Mouse (Mus musculus) thymus, postnatal 36 days (tissue): Measurements from ENCODE around the gene Dcaf5.
A peak's percentile ranks its signal among the peaks of the same experiment; 100 is the strongest.

Source experiments
- DNase-seq, 2 experiments: peaks; one replicate each; pipeline ENCODE4 v3.0.0; 2022; ENCODE audit warnings: mixed read lengths in 2 of 2

Dcaf5 gene

GRCm38 (mm10) chr12:80436336-80436976 is at the start of gene Dcaf5:
Dcaf5 (minus strand) TSS chr12:80436601.
- peak; percentile 84 to 87 for DNase-seq

DNA sequence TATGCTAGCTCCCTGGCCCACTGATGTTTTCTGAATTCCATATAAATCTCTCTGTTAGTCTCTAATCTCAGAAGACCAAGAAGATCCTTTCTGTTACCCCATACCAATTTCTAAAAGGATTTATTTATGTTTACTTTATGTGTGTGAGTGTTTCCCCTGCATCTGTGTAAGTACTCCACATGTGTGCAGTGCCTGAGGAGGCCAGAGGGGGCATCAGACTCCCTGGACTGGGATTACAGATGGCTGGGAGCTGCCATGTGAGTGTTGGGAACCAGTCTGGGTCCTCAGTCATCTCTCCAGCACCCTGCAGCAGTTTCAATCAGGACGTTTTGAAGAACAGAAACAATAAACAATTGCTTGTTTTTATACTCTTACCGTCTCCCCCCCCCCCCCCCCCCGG is 47.0 kb upstream of the Dcaf5 start:
- DNase-seq, result no peak

DNA sequence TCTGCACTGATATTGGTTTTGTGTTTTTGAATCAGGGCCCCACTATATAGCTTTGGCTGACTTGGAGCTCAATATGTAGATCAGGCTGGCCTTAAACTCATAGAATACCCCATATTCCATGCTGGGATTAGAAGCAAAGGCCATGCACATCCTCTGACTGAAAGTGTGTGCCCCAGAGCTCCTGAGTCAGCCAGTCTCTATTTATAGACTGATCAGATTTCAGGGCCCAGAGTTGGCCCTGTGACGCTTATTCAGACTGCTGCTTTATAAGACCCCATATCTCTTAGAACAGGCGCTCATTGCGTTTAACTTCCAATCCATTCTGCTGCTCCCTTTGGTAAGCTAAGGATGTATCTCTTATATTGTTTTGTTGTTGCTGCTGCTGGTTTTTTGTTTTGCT is 43.6 kb upstream of the Dcaf5 start:
- no peak for DNase-seq

GRCm38 (mm10) chr12:80473731-80474130 is 37.3 kb upstream of the Dcaf5 start:
- no peak for DNase-seq

GRCm38 (mm10) chr12:80471926-80472325 is 35.5 kb upstream of the Dcaf5 start:
- DNase-seq, result no peak

DNA sequence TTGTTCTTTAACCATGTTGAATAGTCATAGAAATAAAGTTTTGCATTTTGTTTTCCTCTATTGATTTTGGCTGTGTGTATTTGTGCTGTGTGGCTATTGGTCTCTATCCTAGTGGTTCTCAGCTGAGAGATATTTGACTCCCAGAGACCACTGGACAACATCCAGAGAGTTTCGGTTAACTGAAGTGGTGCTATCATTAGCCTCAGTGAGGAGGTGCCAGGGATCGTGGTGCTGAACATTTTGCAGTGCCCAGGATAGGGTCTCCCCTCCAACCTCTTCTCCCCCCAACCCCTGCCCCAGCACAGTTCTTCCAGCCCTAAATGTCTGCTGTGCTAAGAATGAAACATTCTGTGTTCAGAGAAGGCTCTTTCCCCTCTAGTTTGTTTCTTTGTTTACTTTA is 33.8 kb upstream of the Dcaf5 start:
- DNase-seq, result no peak

- DNase-seq, result no peak
Measured at GRCm38 (mm10) chr12:80463666-80464269, 27.4 kb upstream of the Dcaf5 start.

DNA sequence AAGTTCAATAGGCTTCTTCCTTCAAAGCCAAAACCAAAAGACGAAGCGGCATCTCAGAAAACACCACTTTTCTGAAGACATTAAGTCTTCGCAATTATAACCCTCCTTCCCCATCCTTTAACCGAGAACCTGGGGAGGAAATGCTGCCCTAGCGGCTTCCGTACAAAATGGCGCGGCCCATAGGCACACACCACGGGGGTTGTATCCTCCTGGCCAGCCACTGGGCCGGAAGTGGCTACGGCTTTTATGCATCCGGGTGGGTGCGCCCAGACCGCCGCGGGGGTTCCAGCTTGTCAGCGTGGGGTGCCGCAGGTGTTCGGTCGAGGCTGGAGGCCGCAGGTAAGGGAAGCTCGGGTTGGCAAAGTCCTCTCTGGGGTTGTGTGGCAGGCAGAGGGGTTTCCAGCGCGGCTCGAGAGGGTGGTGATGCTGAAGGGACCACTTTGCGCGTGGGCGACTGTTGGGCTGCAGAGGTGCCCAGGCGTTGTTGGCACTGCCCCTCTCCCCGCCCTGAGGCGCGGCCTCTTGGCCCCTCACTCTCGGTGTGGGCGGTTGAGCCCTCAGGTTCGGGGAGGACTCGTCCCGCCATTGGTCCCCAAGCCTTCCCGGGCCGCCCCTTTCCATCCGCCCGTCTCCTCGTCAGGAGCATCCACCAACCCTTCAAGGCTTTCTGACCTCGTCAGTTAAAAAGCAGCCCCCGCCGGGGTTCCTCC is 26.7 kb upstream of the Dcaf5 start, which contains the start of gene Exd2:
Gene Exd2, plus strand, starts transcription at position 154 of the 710 bp plus-strand sequence.
- DNase-seq, result peak; percentile 86 to 90

GRCm38 (mm10) chr12:80462292-80462896 is 26.0 kb upstream of the Dcaf5 start:
- DNase-seq, result peak; percentile 6 to 19

DNA sequence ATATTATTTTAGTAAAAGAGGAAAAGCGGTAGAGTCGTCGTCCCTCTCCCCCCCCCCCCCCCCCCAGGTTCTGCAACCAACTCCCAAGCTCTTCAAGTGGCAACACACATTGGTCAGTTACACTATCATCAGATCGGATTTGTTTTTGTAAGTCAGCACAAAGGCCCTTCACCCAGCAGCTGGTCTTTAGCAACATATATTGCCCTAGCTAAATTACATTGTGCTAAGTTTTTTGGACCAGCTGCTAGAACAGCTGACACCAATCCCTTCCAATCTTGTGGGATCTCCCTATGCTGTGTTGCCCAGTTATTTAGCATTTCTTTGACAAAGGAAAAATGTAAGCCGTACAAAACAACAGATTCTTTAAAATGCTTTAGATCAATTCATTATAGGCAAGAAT is 21.6 kb upstream of the Dcaf5 start:
- DNase-seq, result no peak

DNA sequence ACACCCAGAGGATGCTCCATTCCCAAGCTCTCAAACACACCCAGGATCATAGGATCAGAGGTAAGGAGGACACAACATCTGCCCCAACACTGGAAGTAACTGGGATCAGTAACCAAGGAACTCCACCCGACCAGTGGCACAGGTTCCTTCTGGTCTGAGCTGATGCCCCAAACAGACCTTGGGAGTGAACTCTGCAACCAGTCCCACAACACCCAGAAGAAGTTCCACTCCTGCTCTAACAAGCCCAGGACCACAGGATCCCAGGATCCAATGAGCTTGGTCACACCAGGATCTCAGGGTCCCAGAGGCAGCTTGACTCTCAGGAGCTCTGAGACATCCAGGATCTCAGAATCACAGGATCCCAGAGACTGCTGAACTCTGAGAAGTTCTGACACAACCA is 17.1 kb upstream of the Dcaf5 start:
- no peak for DNase-seq

DNA sequence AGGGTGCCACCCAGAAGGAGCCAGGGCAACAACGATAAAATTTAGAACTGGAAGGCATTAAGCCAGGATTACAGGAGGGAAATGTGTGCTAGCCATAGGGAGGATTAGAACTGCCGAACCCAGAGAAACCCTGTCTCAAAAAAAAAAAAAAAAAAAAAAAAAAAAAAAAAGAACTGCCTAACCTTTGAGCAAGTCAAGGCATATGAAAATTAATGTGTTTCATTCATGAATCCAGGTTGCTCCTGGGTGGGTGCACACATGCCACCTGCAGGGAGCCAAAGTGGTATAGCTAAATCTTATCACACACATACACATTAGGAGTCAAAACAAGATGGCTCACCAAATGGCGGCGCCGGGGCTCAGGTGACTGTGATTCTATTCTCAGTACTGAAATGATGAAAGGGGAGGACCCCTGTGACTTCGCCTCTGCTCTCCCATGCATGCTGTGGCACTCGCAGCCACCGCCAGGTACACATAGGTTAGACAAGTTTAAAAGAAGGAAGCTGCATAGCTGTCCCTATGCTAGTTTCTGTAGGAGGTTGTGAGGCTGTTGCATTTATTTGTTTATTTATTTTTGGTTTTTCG is 8.2 kb upstream of the Dcaf5 start:
- no peak for DNase-seq

GRCm38 (mm10) chr12:80440957-80441356 is 4.6 kb upstream of the Dcaf5 start:
- peak in 1 of 2 experiments; percentile 16 for DNase-seq

DNA sequence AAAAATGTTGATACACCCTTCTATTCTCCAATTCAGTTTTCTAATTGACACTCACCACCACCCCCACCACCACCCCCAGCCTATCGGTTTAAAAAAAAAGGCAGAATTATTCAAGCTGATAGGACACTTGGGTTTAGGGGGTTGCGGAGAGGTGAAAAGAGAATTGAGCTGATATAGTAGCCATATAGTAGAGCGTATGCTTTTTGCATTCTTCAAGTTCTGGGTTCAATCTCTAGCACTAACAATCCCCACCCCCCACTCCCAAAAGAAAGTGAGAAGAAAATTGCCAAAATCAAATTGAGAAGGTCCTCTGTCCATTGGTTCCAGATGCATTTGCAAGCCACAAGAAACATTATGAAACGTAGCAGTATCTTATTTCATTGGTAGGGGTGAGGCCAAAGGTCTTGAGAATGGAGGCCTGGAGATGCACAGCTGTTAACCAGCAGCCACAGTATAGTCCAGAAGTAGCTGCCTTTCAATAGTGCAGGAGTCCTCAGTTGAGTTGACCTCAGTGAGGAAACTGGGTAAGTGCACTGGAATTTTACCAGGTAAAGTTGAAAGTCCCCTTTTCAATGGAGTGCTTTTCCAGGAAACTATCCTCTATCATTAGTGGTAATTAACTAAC is 762 bp upstream of the Dcaf5 start:
- DNase-seq, result no peak

DNA sequence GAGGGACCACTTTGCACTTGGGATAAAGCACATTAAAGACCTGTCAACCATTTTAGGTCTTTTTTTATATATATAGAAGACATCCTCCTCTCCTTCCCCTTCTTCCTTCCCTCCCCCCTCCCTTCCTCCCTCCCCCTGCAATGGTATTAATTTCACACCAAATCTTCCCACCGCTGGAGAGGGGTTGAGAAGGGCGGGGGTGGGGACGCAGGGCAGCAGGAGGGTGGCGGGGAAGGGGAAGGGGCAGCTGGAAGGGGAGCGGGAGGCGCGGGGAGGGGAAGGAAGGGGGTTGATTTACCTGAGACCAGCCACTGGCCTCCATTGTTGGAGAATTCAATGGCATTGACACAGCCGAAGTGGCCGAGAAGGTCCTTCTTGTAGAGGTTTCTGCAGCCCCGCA is 514 bp downstream of the Dcaf5 start:
- no peak for DNase-seq

DNA sequence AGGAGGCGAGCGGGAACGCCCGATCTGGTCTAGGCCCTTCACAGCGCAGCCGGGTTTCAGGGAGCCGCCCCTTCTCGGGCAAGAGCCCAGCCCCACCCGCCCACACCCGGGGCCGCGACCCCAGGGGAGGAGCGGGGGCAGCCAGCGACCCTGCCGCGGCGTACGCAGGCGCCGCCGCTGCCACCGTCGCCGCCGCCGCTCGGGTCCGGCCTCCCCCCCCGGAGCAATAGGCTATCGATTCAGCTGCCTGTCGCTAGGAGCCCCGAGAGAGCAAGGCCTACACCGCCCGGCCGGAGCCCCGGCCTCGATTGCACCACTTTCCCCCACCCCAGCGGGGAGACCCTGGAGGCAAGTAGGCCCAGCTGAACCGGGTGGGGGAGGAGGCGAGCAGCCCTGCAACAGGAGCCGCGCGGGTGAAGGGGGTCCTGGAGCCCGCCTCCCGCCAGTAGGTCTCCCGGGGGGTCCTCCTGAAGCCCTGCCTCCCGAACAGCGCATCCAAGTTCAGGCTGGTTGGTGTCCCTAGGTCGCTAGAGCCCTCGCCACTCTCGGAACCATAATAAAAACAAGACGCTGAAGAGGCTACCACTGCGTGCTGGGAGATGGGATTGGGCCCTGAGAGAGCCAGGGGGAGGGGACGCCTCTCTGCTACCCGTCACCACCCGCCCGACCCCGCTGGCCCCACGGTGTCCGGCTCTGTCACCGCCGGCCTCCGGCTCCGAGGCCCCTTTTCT is 1.3 kb downstream of the Dcaf5 start:
- DNase-seq, result peak; percentile 72 to 77

- no peak for DNase-seq
Measured at GRCm38 (mm10) chr12:80434601-80434960, 1.8 kb downstream of the Dcaf5 start.

DNA sequence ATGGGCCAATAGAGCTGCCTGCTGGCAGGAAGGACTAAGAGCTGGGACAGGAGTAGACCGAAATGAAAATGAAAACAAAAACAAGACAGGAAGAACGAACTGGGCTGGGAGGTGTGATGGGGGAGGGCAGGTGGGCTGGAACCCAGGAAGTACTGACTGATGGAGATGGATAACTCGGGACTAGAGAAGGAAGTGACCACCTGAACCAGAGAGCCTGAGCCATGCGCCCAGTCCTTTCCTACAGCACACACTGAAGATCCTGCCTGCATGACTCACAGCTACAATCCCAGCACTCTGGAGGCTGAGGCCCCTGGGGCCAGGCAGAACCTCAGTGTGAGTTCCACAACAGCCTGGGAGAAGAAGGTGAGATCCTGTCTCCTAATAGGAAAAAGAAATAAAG is 3.1 kb downstream of the Dcaf5 start:
- DNase-seq, result peak in 1 of 2 experiments; percentile 9

GRCm38 (mm10) chr12:80427683-80428082 is 8.7 kb downstream of the Dcaf5 start:
- DNase-seq, result no peak

DNA sequence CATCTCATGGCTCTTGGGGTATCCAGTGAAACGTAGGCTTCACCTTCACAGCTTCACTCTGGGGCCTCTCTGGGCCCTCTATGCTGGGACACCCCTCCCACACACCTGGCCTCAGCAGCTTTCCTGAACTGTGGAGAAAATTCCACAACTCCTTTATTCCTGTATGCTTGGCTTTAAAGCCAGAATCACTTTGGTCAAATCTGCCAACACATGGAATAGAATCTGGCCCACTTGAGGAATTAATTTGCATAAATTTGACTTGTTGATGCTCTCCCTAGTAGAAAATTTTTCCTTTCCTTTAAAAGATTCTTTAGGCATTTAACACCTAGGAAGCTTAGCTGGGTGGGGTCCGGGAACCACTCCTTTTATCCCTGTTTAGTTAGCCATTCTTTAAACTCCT is 21.3 kb downstream of the Dcaf5 start:
- DNase-seq, result no peak

- DNase-seq, result no peak
Measured at GRCm38 (mm10) chr12:80410855-80411254, 25.5 kb downstream of the Dcaf5 start.

- peak; percentile 62 to 73 for DNase-seq
Measured at GRCm38 (mm10) chr12:80407824-80408223, 28.6 kb downstream of the Dcaf5 start.
